Mouse (Mus musculus) ES-CJ7 (cell line): Measurements from ENCODE around the gene Tas2r125.

Experiments used
- DNase-seq: peaks from one replicate; pipeline ENCODE4 v3.0.0; 2011; ENCODE audit warnings: low read depth, low spot score

Gene Tas2r125

GRCm38 (mm10) chr6:132909351-132909750 is at the start of gene Tas2r125:
TSS of gene Tas2r125 (plus strand) at chr6:132909651.
- no peak for DNase-seq

GRCm38 (mm10) chr6:132867708-132868107 is 41.7 kb upstream of the Tas2r125 start, which contains the start of gene Tas2r110:
TSS of gene Tas2r110 (plus strand) at chr6:132868008.
- DNase-seq: no peak

GRCm38 (mm10) chr6:132892711-132893110 is 16.7 kb upstream of the Tas2r125 start, which contains the start of gene Tas2r113:
TSS of gene Tas2r113 (plus strand) at chr6:132893011.
- DNase-seq: no peak

GRCm38 (mm10) chr6:132941376-132941775 is 31.9 kb downstream of the Tas2r125 start:
- DNase-seq: peak; percentile 47

GRCm38 (mm10) chr6:132950802-132951201 is 41.4 kb downstream of the Tas2r125 start, which contains the start of gene Tas2r129:
TSS of gene Tas2r129 (plus strand) at chr6:132951102.
- no peak for DNase-seq

- no peak for DNase-seq
Measured at GRCm38 (mm10) chr6:132957819-132958218, 48.4 kb downstream of the Tas2r125 start, which contains the start of gene Tas2r131. TSS of gene Tas2r131 (minus strand) at chr6:132957919.
